Mouse (Mus musculus): ENCODE measurements around the gene Zfp341.

The Zfp341 gene

DNA sequence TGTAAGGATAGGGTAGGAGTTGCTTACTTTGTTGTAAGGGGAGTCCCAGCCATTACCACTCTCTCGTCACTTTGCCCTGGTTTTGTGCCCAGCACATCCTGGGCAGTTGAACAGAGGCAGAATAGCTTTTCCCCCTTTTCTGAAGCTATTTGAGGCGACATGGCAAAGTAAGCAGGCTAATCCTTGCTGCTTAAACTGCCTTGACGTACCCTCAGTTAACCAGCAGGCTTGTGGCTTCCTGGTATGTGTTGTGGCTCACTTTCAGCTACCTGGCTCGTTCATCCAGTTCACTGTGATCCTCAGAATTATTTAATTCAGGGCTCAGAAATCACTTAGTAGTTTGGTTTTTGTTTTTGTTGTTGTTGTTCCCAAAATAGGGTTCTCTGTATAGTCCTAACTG lies 57.6 kb downstream of the Zfp341 start:
- no peak for DNase-seq (ENCODE audit: extremely low read depth, low read depth, low spot score)

DNA sequence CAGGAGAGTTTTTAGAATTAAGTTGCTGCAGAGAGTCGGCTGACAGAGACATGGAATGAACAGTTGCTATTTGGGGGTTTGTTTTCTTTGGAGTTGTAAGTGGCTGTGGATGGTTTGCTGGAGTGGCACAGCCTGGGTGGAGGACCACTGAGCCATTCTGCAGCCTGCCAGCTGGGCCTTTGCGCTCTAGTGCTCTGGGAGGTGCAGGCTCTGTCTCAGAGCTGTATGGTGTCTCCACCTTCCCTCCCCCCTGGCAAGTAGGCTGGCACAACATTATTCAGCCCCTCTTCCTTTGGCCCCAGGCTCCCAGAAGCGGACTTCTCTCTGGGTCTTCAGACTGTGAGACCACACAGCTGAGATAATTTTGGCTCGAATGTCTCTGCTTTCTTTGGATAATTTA lies 60.9 kb downstream of the Zfp341 start:
- DNase-seq (ENCODE audit: extremely low read depth, low read depth, low spot score) = no peak

DNA sequence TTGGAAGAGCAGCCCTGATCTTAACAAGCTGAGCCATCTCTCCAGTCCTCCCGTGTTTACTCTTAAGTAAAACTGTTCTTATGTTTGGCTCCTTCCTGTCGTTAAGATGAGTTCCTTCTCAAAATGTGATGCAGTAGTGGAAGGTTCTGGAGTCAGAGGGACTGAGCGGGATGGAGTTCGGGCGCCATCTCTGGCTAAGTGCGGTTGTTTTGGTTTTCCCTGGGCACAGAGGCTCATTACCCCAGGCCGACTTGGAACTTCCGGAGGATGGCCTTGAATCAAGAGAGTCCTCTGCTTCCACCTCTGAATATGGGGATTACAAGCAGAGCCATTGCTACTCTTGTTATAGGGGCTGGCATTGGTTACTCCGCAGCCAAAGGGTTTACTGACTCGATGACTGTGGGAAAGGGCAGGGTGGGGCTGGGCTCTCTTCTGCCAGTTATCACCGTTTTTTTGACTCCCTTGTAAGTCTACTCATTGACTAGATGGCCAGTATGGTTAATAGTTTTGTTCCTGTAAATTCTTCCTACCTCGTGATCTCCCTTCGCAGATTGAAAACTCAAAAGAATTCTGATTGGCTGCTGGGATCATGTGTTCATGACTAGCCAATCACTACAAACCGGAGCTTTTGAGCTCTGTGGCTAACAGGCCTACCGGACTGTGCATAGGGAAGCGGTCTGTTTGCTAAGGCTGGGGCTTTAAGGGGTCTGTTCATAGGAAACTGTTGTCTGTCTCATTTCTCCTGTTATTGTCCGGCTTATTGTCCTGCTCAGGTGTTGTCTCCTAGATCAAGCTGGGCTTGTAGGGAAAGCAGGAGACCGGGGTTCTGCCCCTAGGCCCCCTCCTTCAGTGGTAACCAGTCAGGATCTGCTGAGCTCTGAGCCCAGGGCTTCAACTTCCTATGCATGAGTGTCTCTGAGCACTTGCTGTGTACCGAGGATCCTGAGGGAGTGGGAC lies 63.8 kb downstream of the Zfp341 start:
- DNase-seq (ENCODE audit: extremely low read depth, low read depth, low spot score) = no peak

GRCm38 (mm10) chr2:154677651-154678139 lies 64.6 kb downstream of the Zfp341 start:
- no peak for DNase-seq (ENCODE audit: extremely low read depth, low read depth, low spot score)

- no peak for DNase-seq (ENCODE audit: extremely low read depth, low read depth, low spot score)
Measured at GRCm38 (mm10) chr2:154678995-154679394, 65.9 kb downstream of the Zfp341 start.

DNA sequence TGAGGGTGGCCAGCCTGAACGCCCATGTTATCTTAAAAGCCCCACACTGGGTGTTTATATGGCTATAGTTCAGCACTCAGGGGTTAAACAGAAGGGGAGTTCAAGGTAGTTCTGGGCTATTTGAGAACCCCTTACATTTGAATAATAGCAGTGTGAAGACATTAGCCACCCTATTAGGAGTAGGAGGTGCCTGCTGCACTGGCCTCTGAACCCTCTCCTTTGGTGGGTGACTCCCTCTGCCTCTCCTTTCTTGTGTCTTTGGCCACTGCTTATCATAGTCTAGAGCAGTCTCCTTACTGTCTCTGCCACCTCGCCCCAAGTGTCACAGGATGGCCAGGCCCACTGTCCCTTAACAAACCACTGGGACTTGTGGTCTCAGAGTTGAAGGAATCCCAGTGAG lies 67.2 kb downstream of the Zfp341 start:
- DNase-seq (ENCODE audit: extremely low read depth, low read depth, low spot score) = no peak

DNA sequence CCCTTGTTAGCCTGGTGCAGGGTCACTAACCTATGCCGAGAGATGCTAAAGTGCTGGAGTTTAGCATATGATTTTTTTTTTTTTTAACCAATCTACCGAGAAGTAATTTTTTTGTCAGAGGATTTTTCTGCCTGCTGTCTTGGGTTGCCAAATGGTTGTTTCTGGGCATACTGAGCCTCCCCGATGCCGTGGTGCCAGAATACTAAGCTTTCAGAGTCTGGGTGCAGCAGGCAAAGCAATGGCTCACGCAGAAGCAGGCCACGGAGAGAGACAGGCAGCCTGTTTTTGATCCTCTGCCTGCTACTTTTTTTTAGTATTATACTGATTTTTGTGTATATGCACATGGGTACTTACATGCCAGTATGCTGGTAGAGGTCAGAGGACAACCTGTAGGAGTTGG lies 67.8 kb downstream of the Zfp341 start:
- DNase-seq (ENCODE audit: extremely low read depth, low read depth, low spot score) = no peak

DNA sequence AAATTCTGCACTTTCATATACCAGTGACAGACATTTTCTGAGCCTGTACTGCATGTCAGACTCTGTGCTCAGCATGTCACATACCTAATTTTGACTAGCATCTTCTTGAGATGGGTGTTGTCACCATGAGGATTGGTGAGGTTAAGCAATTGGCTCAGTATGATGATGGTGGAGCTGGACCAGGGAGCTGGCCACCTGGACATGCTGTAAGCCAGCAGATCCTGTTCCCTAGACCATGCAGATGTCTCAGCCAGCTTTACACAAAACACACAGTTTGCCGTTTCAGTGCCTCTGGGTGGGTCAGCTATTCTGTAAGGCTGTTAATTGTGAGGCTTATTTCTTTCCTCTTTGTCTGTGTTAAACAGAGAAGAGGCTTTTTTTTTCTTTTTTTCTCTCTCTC lies 69.6 kb downstream of the Zfp341 start:
- DNase-seq (ENCODE audit: extremely low read depth, low read depth, low spot score) = no peak

DNA sequence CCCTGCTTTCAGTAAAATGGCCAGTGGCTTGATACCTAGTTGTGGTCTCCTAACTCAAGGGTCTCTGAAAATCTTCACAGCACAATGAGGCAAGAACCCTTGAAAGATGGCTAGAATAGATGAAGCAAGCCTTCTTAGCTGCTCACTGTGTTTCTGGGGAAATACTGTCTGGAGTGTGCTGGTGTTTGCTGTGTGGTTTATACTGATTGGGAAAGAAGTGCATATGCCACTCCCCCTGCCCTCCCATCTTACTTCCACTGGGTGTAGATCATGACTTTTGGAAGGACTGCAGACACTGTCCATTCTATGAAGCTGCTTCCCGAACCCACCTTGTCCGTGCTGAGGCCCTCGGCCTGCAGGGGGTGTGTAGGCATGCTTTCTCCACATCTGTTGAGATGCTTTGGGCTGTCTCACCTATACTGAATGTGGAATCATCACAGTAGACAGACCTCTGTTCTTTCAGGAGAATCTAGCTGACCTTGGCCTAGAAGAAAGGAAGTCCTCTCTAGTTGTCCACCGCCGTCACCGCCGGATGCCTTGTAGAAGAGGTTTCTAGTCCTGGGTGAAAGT lies 71.9 kb downstream of the Zfp341 start:
- DNase-seq (ENCODE audit: extremely low read depth, low read depth, low spot score) = no peak

DNA sequence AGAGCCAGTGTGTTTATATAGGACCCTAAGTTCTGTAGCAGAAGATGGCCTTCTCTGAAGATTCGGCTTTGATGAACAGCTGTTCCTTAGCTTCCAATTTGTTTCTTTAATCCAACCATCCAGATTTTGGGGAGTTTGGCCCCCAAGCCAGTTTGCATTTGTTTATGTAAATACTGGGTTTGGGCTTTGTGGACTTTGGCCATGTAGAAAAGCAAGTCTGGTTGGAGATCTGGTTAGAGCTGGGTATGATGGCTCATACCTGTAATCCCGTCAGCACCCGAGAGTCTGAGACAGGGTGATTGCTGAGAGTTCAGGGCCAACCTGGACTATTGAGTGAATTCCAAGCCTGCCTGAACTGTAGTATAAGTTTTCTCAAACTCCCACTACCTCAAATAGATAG lies 72.7 kb downstream of the Zfp341 start:
- no peak for DNase-seq (ENCODE audit: extremely low read depth, low read depth, low spot score)

GRCm38 (mm10) chr2:154686819-154687218 lies 73.7 kb downstream of the Zfp341 start:
- no peak for DNase-seq (ENCODE audit: extremely low read depth, low read depth, low spot score)

DNA sequence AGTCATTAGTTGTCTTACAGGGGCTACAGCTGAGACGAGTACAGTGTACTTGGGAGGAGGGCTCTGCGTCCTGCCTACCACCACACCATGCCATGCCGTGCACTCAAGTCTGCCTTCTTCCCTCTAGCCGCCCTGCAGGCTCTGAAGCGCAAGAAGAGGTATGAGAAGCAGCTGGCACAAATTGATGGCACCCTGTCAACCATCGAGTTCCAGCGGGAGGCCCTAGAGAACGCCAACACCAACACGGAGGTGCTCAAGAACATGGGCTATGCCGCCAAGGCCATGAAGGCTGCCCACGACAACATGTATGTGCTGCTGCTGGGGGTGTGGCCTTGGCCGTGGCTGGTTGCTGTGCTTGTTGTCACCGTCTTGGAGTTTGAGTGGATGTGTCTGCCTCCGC lies 76.3 kb downstream of the Zfp341 start:
- DNase-seq (ENCODE audit: extremely low read depth, low read depth, low spot score) = no peak

- no peak for DNase-seq (ENCODE audit: extremely low read depth, low read depth, low spot score)
Measured at GRCm38 (mm10) chr2:154690959-154691358, 77.9 kb downstream of the Zfp341 start.

DNA sequence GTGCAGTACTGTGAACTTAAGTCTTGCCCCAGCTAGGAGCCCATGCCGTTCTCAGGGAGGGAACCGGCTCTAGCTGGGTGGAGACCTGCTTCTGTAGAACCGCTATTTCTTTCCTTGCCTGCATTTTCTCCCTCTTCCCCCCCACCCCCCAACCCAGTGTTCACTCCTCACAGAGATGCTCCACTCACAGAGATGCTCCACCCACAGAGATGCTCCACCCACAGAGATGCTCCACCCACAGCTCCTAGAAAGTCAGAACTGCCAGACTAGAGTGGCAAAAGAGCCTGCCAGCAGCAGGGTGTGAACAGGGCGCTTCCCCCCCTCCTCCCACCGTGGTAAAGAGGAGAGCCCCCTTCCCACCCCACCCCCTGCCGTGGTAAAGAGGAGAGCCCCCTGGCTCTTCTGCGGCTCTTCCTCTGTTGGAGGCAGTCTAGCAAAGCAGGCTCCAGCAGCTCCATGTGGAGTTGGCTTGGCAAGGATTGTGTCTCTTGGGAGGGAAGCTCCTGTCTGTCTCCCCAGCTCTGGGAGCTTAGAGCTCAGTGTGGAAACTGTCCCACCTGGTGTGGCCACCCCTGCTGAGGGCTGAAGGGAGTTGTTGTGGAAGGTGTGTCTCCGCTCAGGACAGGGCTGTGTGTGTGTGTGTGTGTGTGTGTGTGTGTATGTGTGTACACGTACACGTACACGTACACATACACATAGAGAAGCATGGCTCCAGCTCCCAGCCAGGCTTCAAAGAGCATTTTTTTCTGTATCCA lies 80.3 kb downstream of the Zfp341 start:
- no peak for DNase-seq (ENCODE audit: extremely low read depth, low read depth, low spot score)

GRCm38 (mm10) chr2:154693941-154694256 lies 80.8 kb downstream of the Zfp341 start:
- DNase-seq (ENCODE audit: extremely low read depth, low read depth, low spot score) = no peak

- DNase-seq (ENCODE audit: extremely low read depth, low read depth, low spot score) = no peak
Measured at GRCm38 (mm10) chr2:154695690-154696089, 82.6 kb downstream of the Zfp341 start.

All from fat pad, adult 2 months (tissue).